Mouse (Mus musculus) embryonic fibroblast, embryonic 13.5 days (primary cell): ENCODE data around the gene Pknox2. TPM values are rescaled to one million over a fixed set of nuclear protein-coding genes. Genes with fewer than 3 reads are reported as not detected.

Experiments
- H3K27ac ChIP-seq: 2 replicates; pipeline ENCODE4 v1.5.1; 2012; ENCODE audit warnings: low read length, control low read depth, inconsistent platforms; ENCODE audit not compliant: insufficient read depth
- H3K4me1 ChIP-seq: 2 replicates; pipeline ENCODE4 v1.6.1; 2011; ENCODE audit warnings: low read length; ENCODE audit not compliant: control insufficient read depth, insufficient read depth
- H3K4me3 ChIP-seq: 2 replicates; pipeline ENCODE4 v1.5.1; 2011; ENCODE audit warnings: mild to moderate bottlenecking, control low read depth, low read length; ENCODE audit not compliant: insufficient read depth
- CTCF ChIP-seq: IDR thresholded peaks from 2 replicates; pipeline ENCODE4 v1.5.1; 2011; ENCODE audit warnings: mild to moderate bottlenecking, control low read depth, low read length, moderate library complexity, borderline replicate concordance; ENCODE audit not compliant: insufficient read depth
- POLR2A ChIP-seq: IDR thresholded peaks from 2 replicates; pipeline ENCODE4 v1.6.1; 2011; ENCODE audit warnings: low read depth, mild to moderate bottlenecking, control low read depth, low read length, moderate library complexity
- polyA plus RNA-seq: library from polyadenylated mRNA; stranded (reverse); fragments of >200 nt; gene quantifications from 2 replicates; pipeline ENCODE4 v1.2.4, GENCODE M21; 2011; ENCODE audit warnings: low read depth; ENCODE audit not compliant: missing spikeins, insufficient read length

Pknox2 gene
- polyA plus RNA-seq, 1 experiment = 23.7 TPM

- Histone ChIP-seq H3K27ac (no peak overlapping the region), H3K4me3 (no peak overlapping the region)
Observed at GRCm38 (mm10) chr9:36883569-36883968, 263.6 kb downstream of the Pknox2 start.

GRCm38 (mm10) chr9:36882034-36882745 is 265.0 kb downstream of the Pknox2 start:
- Histone ChIP-seq H3K4me3 (no peak overlapping the region), H3K4me1 (no peaks in the 10 kb centered on the region), H3K27ac (no peak overlapping the region)
- TF ChIP-seq CTCF = no peak
- no peak for TF ChIP-seq POLR2A

More at GRCm38 (mm10) chr9:36883569-36883968, 263.6 kb downstream of the Pknox2 start:
- no peaks in the 10 kb centered on the region for H3K4me1 ChIP-seq
- TF ChIP-seq CTCF (no peak), POLR2A (no peak)

DNA sequence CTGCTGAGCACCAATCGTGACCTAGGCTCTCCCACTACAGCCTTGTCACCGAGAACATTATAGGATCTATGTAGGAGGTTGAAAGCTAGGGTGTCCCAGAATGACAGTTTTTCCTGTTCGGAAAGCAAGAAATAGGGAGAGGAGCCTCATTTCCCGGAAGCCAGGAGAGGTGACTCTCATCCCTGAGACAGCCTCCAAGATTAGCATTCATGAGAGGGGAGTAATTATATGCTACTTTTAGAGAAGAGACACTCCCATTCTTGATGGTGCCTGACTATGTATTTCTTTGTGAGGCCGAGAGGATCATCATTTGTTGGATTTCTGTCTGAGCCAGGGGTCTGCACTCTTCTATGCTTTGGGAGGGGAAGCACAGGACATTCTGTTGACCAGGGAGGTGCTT is 265.6 kb downstream of the Pknox2 start:
- Histone ChIP-seq H3K4me1 (no peaks in the 10 kb centered on the region), H3K4me3 (no peak overlapping the region), H3K27ac (no peak overlapping the region)
- TF ChIP-seq POLR2A (no peak), CTCF (no peak)

GRCm38 (mm10) chr9:36876787-36877186 is 270.4 kb downstream of the Pknox2 start:
- Histone ChIP-seq H3K27ac (no peak overlapping the region), H3K4me3 (no peak overlapping the region), H3K4me1 (no peaks in the 10 kb centered on the region)
- TF ChIP-seq POLR2A = no peak
- no peak for TF ChIP-seq CTCF

DNA sequence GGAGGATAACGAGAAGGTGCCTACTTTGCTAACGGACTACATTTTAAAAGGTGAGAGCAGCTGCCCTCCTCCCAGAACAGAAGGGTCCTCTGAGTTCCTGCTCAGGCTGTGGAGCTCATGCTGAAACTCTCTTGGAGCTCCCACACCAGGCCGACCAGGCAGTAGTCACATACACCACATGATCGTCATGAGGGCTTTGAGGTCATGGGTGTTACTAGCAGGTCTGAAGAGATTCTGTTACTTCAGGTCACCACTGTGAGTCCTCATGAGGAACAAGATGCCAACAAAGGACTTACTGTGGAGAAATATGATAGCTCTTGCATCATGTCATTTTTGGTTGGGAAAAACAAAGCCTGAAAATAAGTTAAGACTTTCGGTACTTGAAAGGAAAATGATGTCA is 270.9 kb downstream of the Pknox2 start:
- Histone ChIP-seq H3K27ac (no peak overlapping the region), H3K4me3 (no peak overlapping the region), H3K4me1 (no peaks in the 10 kb centered on the region)
- TF ChIP-seq POLR2A = no peak
- no peak for TF ChIP-seq CTCF

- H3K4me3 ChIP-seq = no peak overlapping the region
- no peak overlapping the region for H3K27ac ChIP-seq
- H3K4me1 ChIP-seq = no peaks in the 10 kb centered on the region
- no peak for TF ChIP-seq POLR2A
Observed at GRCm38 (mm10) chr9:36873796-36874195, 273.4 kb downstream of the Pknox2 start.

DNA sequence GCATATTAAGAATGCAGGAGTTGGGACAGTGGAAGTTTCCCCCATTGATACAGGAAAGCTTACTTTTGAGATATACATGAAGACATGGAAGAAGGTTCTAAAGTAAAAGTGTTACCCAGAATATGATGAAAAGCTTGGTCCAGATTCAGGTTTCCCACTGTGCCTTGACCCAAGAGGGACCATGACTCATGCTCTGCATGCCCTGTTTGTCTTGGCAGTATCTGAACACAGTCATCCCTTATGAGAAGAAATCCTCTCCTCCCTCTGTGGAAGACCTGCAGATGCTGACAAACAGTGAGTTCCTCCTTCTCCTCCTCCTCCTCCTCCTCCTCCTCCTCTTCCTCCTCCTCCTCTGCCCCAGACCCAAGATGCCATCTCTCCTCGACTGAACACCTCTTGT is 276.9 kb downstream of the Pknox2 start:
- no peak overlapping the region for H3K4me3 ChIP-seq
- TF ChIP-seq CTCF = no peak
- H3K4me1 ChIP-seq = no peaks in the 10 kb centered on the region
- no peak overlapping the region for H3K27ac ChIP-seq

GRCm38 (mm10) chr9:36868662-36869061 is 278.5 kb downstream of the Pknox2 start:
- H3K4me1 ChIP-seq = no peaks in the 10 kb centered on the region
- TF ChIP-seq CTCF (no peak), POLR2A (no peak)
- H3K4me3 ChIP-seq = no peak overlapping the region
- no peak overlapping the region for H3K27ac ChIP-seq

GRCm38 (mm10) chr9:36864862-36865813 is 282.1 kb downstream of the Pknox2 start:
- H3K4me1 ChIP-seq = no peaks in the 10 kb centered on the region
- no peak overlapping the region for H3K27ac ChIP-seq
- no peak overlapping the region for H3K4me3 ChIP-seq
- TF ChIP-seq CTCF (no peak), POLR2A (no peak)

DNA sequence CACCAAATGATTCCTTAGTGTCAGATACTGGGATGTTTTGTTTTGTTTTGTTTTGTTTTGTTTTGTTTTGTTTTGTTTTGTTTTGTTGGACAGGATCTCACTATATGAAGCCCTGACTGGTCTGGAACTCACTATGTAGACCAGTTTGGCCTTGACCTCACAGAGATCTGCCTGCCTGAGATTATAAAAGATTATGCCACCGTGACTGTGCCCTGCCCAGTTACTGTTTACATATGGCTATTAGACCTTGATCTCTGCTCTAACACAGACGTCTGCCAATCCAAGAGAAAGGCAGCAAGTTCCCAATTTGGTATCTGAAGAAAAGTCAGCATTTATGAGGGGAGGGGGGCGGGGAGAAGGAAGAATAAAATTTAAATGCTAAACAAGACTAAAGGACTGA is 283.5 kb downstream of the Pknox2 start:
- no peak overlapping the region for H3K27ac ChIP-seq
- no peak for TF ChIP-seq CTCF
- no peak for TF ChIP-seq POLR2A

More for the DNA sequence above, 283.5 kb downstream of the Pknox2 start:
- Histone ChIP-seq H3K4me1 (no peaks in the 10 kb centered on the region), H3K4me3 (no peak overlapping the region)
